Mouse (Mus musculus): Measurements from ENCODE around the gene Gnmt. TPM values are rescaled to one million over a fixed set of nuclear protein-coding genes. Genes with fewer than 3 reads are reported as not detected.
A peak's percentile ranks its signal among the peaks of the same experiment; 100 is the strongest.

The Gnmt gene
- polyA plus RNA-seq, 1 experiment from 2014 or later, result 1.0 TPM

DNA sequence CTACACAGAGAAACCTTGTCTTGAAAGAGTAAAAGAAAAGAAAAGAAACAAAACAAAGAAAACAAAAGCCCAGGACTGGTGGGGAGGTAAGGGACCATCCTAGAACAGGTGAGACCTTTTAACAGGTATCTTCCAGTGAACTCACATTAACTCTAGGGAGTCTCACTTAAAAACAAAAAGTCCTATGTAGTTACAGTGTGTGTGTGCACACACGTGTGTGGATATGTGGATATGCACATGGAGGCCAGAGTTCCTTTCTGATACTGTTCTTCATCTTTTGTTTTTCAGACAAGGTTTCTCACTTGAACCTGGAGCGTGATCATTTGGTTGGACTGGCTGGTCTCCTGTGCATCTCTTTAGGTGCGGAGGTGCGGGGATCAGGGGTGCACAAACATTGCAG lies 21.6 kb upstream of the Gnmt start:
- WGBS (ENCODE audit: insufficient replicate concordance), result 89% methylated on average over 4 of the region's 4 CpGs
- no peak overlapping the region; the same call in 1 of the 2 replicates for H3K4me3 ChIP-seq (ENCODE audit: low read depth, low read length)
- H3K27ac ChIP-seq (ENCODE audit: low read depth, low read length), result no peak overlapping the region
- no peaks in the 10 kb centered on the region for H3K27me3 ChIP-seq (ENCODE audit: control insufficient read depth, insufficient read depth, low read length)
- peaks cover 7% of the 10 kb centered on the region for H3K4me1 ChIP-seq (ENCODE audit: control insufficient read depth, insufficient read depth, low read length)
- peak overlapping the region; percentile 77; the same call in 1 of the 2 replicates for H3K9ac ChIP-seq (ENCODE audit: low read depth, low read length)
- H3K36me3 ChIP-seq (ENCODE audit: control insufficient read depth, insufficient read depth, low read length), result no peaks in the 10 kb centered on the region
- peak overlapping the region; percentile 75 for H3K4me2 ChIP-seq
- no peak for ATAC-seq (replicated peaks; ENCODE audit: insufficient number of reproducible peaks, low FRiP score, low TSS enrichment)
- H3K9me3 ChIP-seq (replicated peaks; ENCODE audit: control insufficient read depth, low read length), result no peaks in the 10 kb centered on the region; the same call in 1 of the 2 replicates

DNA sequence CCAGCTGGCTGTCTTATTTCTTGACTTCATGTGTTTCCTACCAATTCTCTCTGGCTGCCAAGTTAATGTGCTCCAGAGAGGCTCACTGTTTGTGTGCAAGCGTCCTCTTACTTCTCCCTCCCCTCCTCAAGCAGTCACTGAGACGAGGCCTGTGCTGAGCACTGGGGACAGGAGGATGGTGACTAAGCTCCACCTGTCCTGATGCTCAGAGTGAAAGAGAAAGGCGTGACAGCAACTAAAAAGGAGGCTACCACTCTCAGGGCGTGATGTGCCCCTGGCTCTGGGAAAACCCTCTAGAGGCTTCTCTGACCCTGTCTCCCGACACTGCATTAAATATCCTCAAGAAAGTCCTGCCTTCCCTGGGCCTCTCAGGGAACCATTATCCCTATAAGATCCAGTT lies 20.3 kb upstream of the Gnmt start:
- H3K27ac ChIP-seq (ENCODE audit: low read depth, low read length), result no peak overlapping the region
- no peak overlapping the region for H3K4me3 ChIP-seq (ENCODE audit: low read depth, low read length)
- H3K27me3 ChIP-seq (ENCODE audit: control insufficient read depth, insufficient read depth, low read length), result no peaks in the 10 kb centered on the region
- 85% methylated on average over 5 of the region's 5 CpGs for WGBS (ENCODE audit: insufficient replicate concordance)
- no peaks in the 10 kb centered on the region; the same call in 1 of the 2 replicates for H3K36me3 ChIP-seq (ENCODE audit: control insufficient read depth, insufficient read depth, low read length)
- no peak overlapping the region for H3K9ac ChIP-seq (ENCODE audit: low read depth, low read length)
- peaks cover 7% of the 10 kb centered on the region for H3K4me1 ChIP-seq (ENCODE audit: control insufficient read depth, insufficient read depth, low read length)
- no peak for ATAC-seq (replicated peaks; ENCODE audit: insufficient number of reproducible peaks, low FRiP score, low TSS enrichment)
- no peak overlapping the region for H3K4me2 ChIP-seq
- H3K9me3 ChIP-seq (replicated peaks; ENCODE audit: control insufficient read depth, low read length), result no peaks in the 10 kb centered on the region

DNA sequence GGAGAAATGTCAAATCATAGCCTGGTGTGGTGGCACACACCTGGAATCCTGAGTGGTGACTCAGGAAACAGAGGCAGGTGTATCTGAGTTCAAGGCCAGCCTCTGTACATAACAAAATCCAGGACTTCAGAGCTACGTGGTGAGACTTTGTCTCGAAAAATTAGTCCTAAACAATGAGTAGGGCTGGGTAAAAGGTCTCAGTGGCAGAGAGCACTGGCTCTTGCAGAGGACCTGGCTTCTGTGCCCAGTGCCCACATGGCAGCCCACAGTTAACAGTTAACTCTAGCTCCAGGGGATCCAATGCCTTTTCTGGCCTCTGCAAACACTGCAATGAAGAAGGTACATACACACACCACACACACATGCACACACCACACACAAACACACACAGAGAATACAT lies 18.8 kb upstream of the Gnmt start:
- ATAC-seq (replicated peaks; ENCODE audit: insufficient number of reproducible peaks, low FRiP score, low TSS enrichment), result no peak
- 92% methylated on average over 2 of the region's 2 CpGs for WGBS (ENCODE audit: insufficient replicate concordance)
- peaks cover 7% of the 10 kb centered on the region for H3K4me1 ChIP-seq (ENCODE audit: control insufficient read depth, insufficient read depth, low read length)

DNA sequence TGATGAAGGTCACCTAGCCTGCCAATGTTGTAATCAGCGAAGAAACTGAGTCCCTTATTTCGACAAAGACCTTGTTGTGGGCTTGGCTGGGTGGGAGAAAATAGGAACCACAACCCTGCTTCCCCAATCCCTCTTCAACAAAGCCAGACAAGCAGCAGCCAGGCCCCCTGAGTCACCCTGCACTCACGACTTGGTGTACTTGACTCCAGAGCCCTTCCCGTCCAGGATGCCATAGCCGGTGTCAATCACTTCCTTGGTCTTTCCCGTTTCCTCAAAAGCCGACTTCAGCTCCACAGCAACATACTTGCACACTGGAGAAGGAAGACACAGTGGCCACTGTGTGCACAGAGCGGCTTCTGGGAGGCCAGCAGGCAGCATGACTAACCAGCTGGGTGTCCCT lies 18.3 kb upstream of the Gnmt start:
- Histone ChIP-seq H3K27ac (ENCODE audit: low read depth, low read length) (no peak overlapping the region), H3K9ac (ENCODE audit: low read depth, low read length) (no peak overlapping the region), H3K9me3 (replicated peaks; ENCODE audit: control insufficient read depth, low read length) (no peaks in the 10 kb centered on the region), H3K4me1 (ENCODE audit: control insufficient read depth, insufficient read depth, low read length) (peaks cover 4% of the 10 kb centered on the region), H3K36me3 (ENCODE audit: control insufficient read depth, insufficient read depth, low read length) (peaks cover 2% of the 10 kb centered on the region; the same call in 1 of the 2 replicates), H3K4me3 (ENCODE audit: low read depth, low read length) (no peak overlapping the region), H3K4me2 (no peak overlapping the region), H3K27me3 (ENCODE audit: control insufficient read depth, insufficient read depth, low read length) (no peaks in the 10 kb centered on the region)
- ATAC-seq (replicated peaks; ENCODE audit: insufficient number of reproducible peaks, low FRiP score, low TSS enrichment), result no peak
- 81% methylated on average over 8 of the region's 8 CpGs for WGBS (ENCODE audit: insufficient replicate concordance)

More for the DNA sequence above, 18.8 kb upstream of the Gnmt start:
- H3K27me3 ChIP-seq (ENCODE audit: control insufficient read depth, insufficient read depth, low read length), result no peaks in the 10 kb centered on the region
- H3K36me3 ChIP-seq (ENCODE audit: control insufficient read depth, insufficient read depth, low read length), result peaks cover 2% of the 10 kb centered on the region; the same call in 1 of the 2 replicates
- no peak overlapping the region for H3K4me2 ChIP-seq
- H3K4me3 ChIP-seq (ENCODE audit: low read depth, low read length), result no peak overlapping the region
- no peaks in the 10 kb centered on the region for H3K9me3 ChIP-seq (replicated peaks; ENCODE audit: control insufficient read depth, low read length)
- no peak overlapping the region for H3K9ac ChIP-seq (ENCODE audit: low read depth, low read length)
- H3K27ac ChIP-seq (ENCODE audit: low read depth, low read length), result no peak overlapping the region

GRCm38 (mm10) chr17:46745506-46745905 lies 16.5 kb upstream of the Gnmt start:
- 93% methylated on average over 2 of the region's 2 CpGs for WGBS (ENCODE audit: insufficient replicate concordance)

GRCm38 (mm10) chr17:46742986-46743385 lies 14.0 kb upstream of the Gnmt start:
- WGBS (ENCODE audit: insufficient replicate concordance), result 84% methylated on average over 9 of the region's 9 CpGs
- H3K4me3 ChIP-seq (ENCODE audit: low read depth, low read length), result no peak overlapping the region
- no peaks in the 10 kb centered on the region for H3K9me3 ChIP-seq (replicated peaks; ENCODE audit: control insufficient read depth, low read length)
- H3K4me2 ChIP-seq, result no peak overlapping the region
- ATAC-seq (replicated peaks; ENCODE audit: insufficient number of reproducible peaks, low FRiP score, low TSS enrichment), result no peak
- H3K4me1 ChIP-seq (ENCODE audit: control insufficient read depth, insufficient read depth, low read length), result no peaks in the 10 kb centered on the region
- no peak overlapping the region for H3K27ac ChIP-seq (ENCODE audit: low read depth, low read length)
- H3K36me3 ChIP-seq (ENCODE audit: control insufficient read depth, insufficient read depth, low read length), result peaks cover 2% of the 10 kb centered on the region; the same call in 1 of the 2 replicates
- H3K27me3 ChIP-seq (ENCODE audit: control insufficient read depth, insufficient read depth, low read length), result no peaks in the 10 kb centered on the region
- no peak overlapping the region for H3K9ac ChIP-seq (ENCODE audit: low read depth, low read length)

More at GRCm38 (mm10) chr17:46745506-46745905, 16.5 kb upstream of the Gnmt start:
- ATAC-seq (replicated peaks; ENCODE audit: insufficient number of reproducible peaks, low FRiP score, low TSS enrichment), result no peak
- no peak overlapping the region for H3K27ac ChIP-seq (ENCODE audit: low read depth, low read length)
- no peaks in the 10 kb centered on the region for H3K9me3 ChIP-seq (replicated peaks; ENCODE audit: control insufficient read depth, low read length)
- H3K36me3 ChIP-seq (ENCODE audit: control insufficient read depth, insufficient read depth, low read length), result peaks cover 2% of the 10 kb centered on the region; the same call in 1 of the 2 replicates
- no peaks in the 10 kb centered on the region for H3K4me1 ChIP-seq (ENCODE audit: control insufficient read depth, insufficient read depth, low read length)
- H3K9ac ChIP-seq (ENCODE audit: low read depth, low read length), result no peak overlapping the region
- H3K4me2 ChIP-seq, result no peak overlapping the region
- H3K27me3 ChIP-seq (ENCODE audit: control insufficient read depth, insufficient read depth, low read length), result no peaks in the 10 kb centered on the region
- no peak overlapping the region for H3K4me3 ChIP-seq (ENCODE audit: low read depth, low read length)

DNA sequence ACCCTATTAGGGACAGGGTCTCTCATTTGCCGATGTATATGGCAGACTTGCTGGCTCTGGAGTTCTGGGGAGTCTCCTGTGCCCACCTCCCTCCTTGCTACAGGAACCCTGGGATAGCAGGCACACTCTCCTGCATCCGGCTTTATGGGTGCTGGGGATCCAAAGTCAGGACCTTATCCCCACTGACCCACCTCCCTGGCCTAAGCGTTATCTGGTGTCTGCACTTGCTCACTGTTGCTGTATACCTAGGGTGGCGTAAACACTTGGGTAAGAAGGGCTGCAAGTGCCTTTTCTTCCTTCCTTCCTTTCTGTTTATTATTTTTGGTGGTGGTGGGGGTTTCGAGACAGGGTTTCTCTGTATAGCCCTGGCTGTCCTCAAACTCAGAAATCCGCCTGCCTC lies 12.3 kb upstream of the Gnmt start:
- Histone ChIP-seq H3K36me3 (ENCODE audit: control insufficient read depth, insufficient read depth, low read length) (peaks cover 2% of the 10 kb centered on the region; the same call in 1 of the 2 replicates), H3K4me2 (0 out of 2 replicates have a peak overlapping the region, but pooled peaks have one; percentile 12), H3K4me3 (ENCODE audit: low read depth, low read length) (no peak overlapping the region), H3K4me1 (ENCODE audit: control insufficient read depth, insufficient read depth, low read length) (no peaks in the 10 kb centered on the region), H3K9me3 (replicated peaks; ENCODE audit: control insufficient read depth, low read length) (no peaks in the 10 kb centered on the region), H3K9ac (ENCODE audit: low read depth, low read length) (no peak overlapping the region), H3K27me3 (ENCODE audit: control insufficient read depth, insufficient read depth, low read length) (no peaks in the 10 kb centered on the region), H3K27ac (ENCODE audit: low read depth, low read length) (peak overlapping the region; percentile 54; the same call in 1 of the 2 replicates)
- 71% methylated on average over 6 of the region's 6 CpGs for WGBS (ENCODE audit: insufficient replicate concordance)
- peak; percentile 77; the same call in 1 of the 2 replicates for ATAC-seq (replicated peaks; ENCODE audit: insufficient number of reproducible peaks, low FRiP score, low TSS enrichment)

DNA sequence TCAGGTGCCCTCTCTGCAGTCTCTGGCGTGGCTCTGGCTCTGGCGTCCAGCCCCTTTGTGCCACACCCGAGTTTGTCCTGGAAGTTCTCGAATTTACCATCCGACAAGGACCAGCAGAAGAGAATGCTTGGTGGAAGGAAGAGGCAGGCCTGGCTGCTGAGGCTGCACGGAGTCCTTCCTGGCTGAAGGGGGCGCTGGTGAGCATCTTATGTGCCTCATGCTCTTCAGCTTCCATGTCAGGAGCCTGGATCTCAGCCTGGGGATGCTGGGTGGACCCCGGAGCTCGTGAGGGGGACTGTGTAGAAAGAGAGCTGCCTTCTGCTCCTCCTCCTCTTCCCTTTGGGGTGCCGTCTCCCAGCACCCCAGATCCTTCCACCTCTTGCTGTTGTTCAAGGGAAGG lies 7.2 kb upstream of the Gnmt start:
- H3K4me2 ChIP-seq, result no peak overlapping the region
- 63% methylated on average over 10 of the region's 10 CpGs for WGBS (ENCODE audit: insufficient replicate concordance)
- no peak overlapping the region for H3K27ac ChIP-seq (ENCODE audit: low read depth, low read length)
- no peaks in the 10 kb centered on the region for H3K36me3 ChIP-seq (ENCODE audit: control insufficient read depth, insufficient read depth, low read length)
- H3K9ac ChIP-seq (ENCODE audit: low read depth, low read length), result no peak overlapping the region
- no peak for ATAC-seq (replicated peaks; ENCODE audit: insufficient number of reproducible peaks, low FRiP score, low TSS enrichment)
- no peaks in the 10 kb centered on the region for H3K27me3 ChIP-seq (ENCODE audit: control insufficient read depth, insufficient read depth, low read length)
- no peaks in the 10 kb centered on the region for H3K9me3 ChIP-seq (replicated peaks; ENCODE audit: control insufficient read depth, low read length)
- H3K4me3 ChIP-seq (ENCODE audit: low read depth, low read length), result no peak overlapping the region
- no peaks in the 10 kb centered on the region for H3K4me1 ChIP-seq (ENCODE audit: control insufficient read depth, insufficient read depth, low read length)

DNA sequence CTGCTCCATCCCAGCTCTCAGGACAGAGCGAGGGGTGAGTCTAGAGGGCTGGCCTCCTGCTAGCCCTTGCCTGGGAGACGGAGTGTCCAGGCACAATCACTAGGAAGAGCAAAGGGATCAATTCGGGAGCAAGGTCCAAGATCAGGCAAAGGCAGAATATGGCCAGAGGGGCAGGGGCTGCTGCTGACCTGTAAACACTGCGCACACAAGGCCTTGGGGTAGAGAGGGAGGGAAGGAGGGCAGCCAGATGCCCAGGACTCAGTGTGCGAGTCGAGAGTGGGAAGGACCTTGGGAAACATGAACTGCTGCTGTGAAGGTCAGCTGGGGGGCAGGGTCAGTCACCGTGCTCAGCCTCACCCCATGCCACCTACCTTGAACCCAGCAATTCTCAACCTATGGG lies 6.3 kb upstream of the Gnmt start:
- Histone ChIP-seq H3K4me2 (no peak overlapping the region), H3K4me1 (ENCODE audit: control insufficient read depth, insufficient read depth, low read length) (no peaks in the 10 kb centered on the region), H3K36me3 (ENCODE audit: control insufficient read depth, insufficient read depth, low read length) (no peaks in the 10 kb centered on the region), H3K27ac (ENCODE audit: low read depth, low read length) (no peak overlapping the region), H3K9me3 (replicated peaks; ENCODE audit: control insufficient read depth, low read length) (no peaks in the 10 kb centered on the region), H3K27me3 (ENCODE audit: control insufficient read depth, insufficient read depth, low read length) (no peaks in the 10 kb centered on the region), H3K4me3 (ENCODE audit: low read depth, low read length) (no peak overlapping the region), H3K9ac (ENCODE audit: low read depth, low read length) (no peak overlapping the region)
- ATAC-seq (replicated peaks; ENCODE audit: insufficient number of reproducible peaks, low FRiP score, low TSS enrichment), result no peak
- 81% methylated on average over 7 of the region's 7 CpGs for WGBS (ENCODE audit: insufficient replicate concordance)
